Mouse (Mus musculus) adrenal gland, adult 2 months (tissue): Measurements from ENCODE around the gene C77080. TPM values are rescaled to one million over a fixed set of nuclear protein-coding genes. Genes with fewer than 3 reads are reported as not detected.

ENCODE experiments used
- DNase-seq: peaks from one replicate; pipeline ENCODE4 v3.0.0; 2021
- polyA plus RNA-seq: library from polyadenylated mRNA; depleted of rRNA; stranded (reverse); fragments of >200 nt; gene quantifications from 2 replicates; pipeline ENCODE4 v1.2.3, GENCODE M21; 2012
- total RNA-seq, 2 experiments: library from RNA; stranded (reverse); gene quantifications; 2 replicates each; pipeline ENCODE4 v1.2.3; 2021

The C77080 gene
- total and polyA plus RNA-seq, 3 experiments: 15.5 to 30.5 (median 21.3) TPM

DNA sequence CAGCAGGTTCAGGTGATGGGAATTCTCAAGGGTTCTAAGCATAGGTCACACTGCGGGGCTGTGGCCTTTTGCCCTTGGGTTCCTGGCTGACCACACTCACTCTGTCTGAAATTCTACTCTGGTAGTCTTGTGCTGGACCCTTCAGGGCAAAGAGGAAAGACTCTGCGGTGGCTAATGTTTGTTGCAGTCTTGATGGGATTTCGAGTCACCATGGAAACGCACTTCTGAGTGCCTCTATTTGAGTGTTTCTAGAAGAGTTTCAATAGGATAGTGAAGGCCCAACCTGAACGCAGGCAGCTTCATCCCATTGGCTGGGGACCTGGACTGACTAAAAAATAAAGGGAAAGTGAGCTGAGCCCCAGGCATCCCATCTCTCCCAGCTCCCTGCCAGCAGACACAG is 5.6 kb upstream of the C77080 start:
- DNase-seq: no peak

- DNase-seq: no peak
Observed at GRCm38 (mm10) chr4:129266191-129266590, 5.0 kb upstream of the C77080 start.

GRCm38 (mm10) chr4:129263225-129264021 is 2.2 kb upstream of the C77080 start:
- DNase-seq: peak; percentile 81

DNA sequence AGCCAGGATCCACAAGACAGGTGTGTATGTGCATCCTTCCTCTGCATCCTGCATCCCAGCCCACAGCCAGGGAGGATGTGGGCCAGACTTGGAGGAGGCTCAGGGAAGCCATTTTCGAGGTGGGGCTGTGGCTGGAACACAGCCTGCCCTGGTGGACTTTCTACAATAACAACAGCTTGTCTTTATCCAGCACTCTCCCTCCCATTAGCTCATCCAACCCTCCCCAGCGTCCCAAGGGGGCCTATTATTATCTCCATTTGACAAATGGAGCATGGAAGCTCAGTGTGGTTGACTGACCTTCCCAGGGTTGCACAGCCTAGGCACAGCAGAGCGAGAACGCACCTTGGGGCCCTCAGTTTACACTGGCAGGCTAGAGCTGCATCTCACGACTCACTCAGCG is 526 bp downstream of the C77080 start:
- DNase-seq: no peak

GRCm38 (mm10) chr4:129259101-129259500 is 2.1 kb downstream of the C77080 start:
- DNase-seq: peak; percentile 32

GRCm38 (mm10) chr4:129256450-129257380 is 4.5 kb downstream of the C77080 start:
- DNase-seq: peak; percentile 44

- DNase-seq: no peak
Observed at GRCm38 (mm10) chr4:129254571-129254970, 6.6 kb downstream of the C77080 start.

GRCm38 (mm10) chr4:129252492-129252891 is 8.7 kb downstream of the C77080 start:
- no peak for DNase-seq

GRCm38 (mm10) chr4:129251482-129252125 is 9.6 kb downstream of the C77080 start:
- peak; percentile 69 for DNase-seq

DNA sequence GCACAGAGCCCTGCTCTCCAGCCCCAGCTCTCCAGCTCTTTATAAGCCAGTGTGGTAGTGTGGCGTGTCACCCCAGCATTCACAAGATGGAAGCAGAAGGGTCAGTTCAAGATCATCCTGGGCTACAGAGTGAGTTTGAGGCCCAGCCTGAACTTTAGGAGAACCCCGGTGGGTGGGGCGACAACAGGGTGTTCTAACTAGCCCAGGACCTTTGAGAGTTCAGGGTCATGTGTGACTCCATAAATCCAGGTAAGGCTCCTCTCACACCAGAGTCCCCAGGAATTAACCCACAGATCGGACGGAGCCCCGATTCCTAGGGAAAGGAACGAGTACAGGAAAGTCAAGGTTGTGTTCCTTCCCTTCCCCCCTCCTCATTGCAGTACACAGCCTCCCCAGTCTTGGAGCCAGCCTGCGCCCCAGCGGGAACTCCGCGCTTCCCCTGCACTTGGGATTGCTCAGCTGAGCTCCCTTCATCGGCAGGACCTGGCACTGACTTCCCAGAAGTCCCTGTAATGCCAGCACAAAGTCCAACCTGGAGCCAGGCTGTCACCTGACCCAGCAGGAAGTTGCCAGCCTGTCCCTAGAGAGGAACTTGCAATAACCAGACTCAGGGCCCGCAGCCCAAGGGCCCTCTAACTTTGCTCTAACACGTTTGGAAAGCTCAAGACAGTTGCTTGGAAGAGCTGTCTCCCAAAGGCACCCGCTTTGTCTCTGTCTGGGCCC is 10.3 kb downstream of the C77080 start:
- DNase-seq: peak; percentile 67

DNA sequence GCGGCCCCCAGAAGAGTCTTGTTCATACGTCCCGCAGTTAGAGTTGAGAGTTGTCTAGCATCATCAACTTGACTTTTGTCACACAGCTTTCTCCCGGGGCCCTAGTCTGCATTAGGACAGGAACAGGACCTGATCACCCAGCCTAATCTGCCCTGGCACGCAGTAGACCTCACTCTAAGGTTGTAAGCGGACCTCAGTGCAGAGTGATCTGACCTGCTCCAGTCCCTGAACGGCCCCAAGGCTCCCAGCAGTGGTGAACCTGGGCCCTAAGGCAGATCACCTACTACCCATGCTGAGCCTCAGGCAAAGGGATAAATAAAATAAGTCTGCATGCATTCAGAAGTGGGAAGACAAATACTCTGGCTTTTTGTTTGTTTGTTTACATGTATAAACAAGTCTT is 11.9 kb downstream of the C77080 start:
- DNase-seq: no peak

- DNase-seq: peak; percentile 56
Observed at GRCm38 (mm10) chr4:129248243-129248767, 12.9 kb downstream of the C77080 start.

- DNase-seq: peak; percentile 54
Observed at GRCm38 (mm10) chr4:129247381-129248242, 13.6 kb downstream of the C77080 start.

GRCm38 (mm10) chr4:129246360-129247301 is 14.6 kb downstream of the C77080 start:
- DNase-seq: no peak

DNA sequence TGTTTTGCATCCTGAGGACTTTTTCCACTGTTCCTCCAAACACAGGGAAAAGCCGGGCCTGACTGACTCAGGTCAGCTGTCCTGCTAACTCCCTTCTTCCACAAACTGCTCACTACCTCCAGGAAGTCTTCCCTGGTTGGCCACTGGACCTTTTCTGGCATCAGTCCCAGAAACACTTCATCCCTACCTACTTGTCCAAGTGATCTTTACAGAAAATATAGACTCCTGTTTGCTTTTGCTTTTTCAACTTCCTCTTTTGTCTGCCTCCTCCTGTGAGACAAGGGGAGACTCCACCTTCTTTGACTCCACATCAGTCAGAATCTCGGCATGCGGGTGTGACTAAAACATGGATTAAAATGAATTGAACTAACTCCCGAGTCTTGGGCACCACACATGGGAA is 16.4 kb downstream of the C77080 start:
- no peak for DNase-seq

DNA sequence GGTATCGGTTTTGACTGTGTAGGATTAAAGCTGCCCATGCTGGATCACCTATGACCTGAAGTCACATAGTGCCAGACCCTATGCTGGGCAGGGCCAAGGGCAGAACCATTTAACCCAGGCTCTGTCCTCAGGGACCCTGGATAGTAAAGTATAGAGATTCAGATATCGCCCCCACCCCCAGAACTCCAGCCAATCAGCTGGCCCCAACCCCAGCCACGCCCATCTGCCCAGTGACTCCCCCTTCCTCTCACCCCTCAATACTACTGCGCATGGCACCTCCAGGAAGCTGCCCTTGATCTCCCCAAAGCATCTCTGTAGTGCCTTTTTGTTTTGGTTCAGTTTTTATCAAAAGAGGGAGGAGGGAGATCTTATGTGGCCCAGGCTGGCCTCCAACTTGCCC is 18.4 kb downstream of the C77080 start:
- DNase-seq: no peak

DNA sequence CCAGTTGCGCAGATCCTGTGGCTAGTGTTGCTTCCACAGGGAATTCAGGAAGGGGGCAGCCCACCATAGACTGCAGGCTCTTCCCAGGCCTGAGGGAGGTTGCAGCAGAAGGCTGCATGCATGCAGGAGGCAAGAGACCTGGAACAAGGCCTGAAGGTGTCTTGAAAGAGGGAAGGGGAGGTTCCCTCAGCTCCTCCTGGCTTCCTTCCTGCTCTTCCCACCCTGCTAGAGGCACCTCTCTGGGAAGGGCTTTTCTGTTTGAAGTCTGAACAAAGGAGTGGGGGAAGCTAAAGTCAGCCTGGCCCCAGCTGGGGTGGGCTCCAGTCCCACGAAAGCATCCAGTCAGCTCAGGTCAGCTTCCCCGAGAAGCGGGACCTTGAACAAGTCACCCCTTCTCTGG is 18.9 kb downstream of the C77080 start:
- no peak for DNase-seq

- no peak for DNase-seq
Observed at GRCm38 (mm10) chr4:129241898-129242297, 19.3 kb downstream of the C77080 start.

DNA sequence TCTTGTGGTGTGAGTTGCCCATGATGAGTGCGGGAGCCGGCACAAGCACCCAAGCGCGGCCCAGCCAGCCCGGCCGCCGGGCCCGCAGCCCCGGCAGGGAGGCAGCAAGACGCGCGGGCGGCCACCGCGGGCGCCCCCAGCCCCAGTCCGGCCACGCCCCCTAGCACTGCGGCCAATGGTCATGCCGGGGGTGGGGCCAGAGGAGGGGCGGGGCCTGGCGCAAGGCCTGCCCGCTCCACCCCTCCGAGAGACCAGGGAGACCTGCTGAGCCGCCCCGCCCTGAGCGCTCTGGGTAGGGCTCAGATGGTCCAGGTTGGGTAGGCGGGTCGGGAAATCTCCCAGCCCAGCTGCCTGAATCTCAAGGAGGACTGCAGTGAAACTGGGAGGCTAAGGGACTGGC is 22.1 kb downstream of the C77080 start:
- DNase-seq: peak; percentile 84
